Mouse (Mus musculus) stomach, postnatal 0 days (tissue): Measurements from ENCODE around the gene Nemf.
"Not testable (repeated sequence)": the region's sequence is repeated elsewhere in the genome, so short reads cannot be mapped to it uniquely, and the experiment has no call there.

Source experiments
- CTCF ChIP-seq: IDR thresholded peaks from 2 replicates; pipeline ENCODE4 v1.5.1; 2016; ENCODE audit warnings: antibody characterized with exemption, low read depth, mild to moderate bottlenecking, moderate library complexity
- EP300 ChIP-seq: optimal IDR thresholded peaks from 2 replicates; pipeline ENCODE3; 2016; ENCODE audit warnings: antibody characterized with exemption

- TF ChIP-seq EP300, CTCF: not testable (repeated sequence)
Measured at GRCm38 (mm10) chr12:69360997-69361899, 4.3 kb upstream of the Nemf start.
